Mouse (Mus musculus) right cerebral cortex, adult 18-20 months (tissue): ENCODE results near the gene Adam12.

ENCODE experiments used
- DNase-seq: peaks from one replicate; pipeline ENCODE4 v3.0.0; 2022; ENCODE audit warnings: mixed read lengths

The Adam12 gene

DNA sequence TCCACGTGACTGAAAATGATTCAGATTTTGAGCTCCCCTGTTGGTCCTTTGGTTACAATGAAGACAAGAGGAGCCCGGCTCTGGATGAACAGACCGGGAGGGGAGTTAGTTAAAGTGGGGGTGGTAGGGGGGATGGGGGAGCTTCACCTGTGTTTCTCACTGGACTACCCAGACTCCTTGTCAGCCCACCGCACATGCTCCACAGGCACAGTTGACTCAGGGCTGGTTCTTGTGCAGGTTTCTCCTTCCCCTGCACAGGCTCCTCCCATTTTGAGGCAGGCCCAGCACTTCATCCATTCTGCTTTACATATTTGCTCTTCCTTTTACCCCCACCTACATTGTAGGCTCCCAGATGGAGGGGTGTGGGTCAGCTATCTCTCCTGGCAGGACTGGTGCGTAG lies 369.2 kb downstream of the Adam12 start:
- DNase-seq = no peak

DNA sequence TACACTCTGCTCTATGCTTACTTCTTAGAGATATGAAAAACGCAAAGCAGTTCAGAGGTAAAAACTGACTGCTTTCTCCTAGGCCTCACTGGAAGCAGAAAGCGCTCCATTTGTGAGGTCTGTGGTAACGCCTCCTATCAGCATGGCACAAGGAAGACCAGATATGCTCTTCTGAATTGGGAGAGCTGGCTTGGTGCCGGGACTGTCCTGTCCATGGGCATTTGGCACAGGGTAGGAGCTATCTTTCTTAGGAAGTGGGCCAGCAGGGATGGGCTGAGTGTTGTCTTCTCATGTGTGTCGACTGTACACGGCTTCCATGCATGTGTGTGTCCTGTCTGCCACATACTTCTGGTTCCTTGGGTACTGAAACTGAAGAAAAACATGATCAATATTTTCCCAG lies 369.7 kb downstream of the Adam12 start:
- no peak for DNase-seq

DNA sequence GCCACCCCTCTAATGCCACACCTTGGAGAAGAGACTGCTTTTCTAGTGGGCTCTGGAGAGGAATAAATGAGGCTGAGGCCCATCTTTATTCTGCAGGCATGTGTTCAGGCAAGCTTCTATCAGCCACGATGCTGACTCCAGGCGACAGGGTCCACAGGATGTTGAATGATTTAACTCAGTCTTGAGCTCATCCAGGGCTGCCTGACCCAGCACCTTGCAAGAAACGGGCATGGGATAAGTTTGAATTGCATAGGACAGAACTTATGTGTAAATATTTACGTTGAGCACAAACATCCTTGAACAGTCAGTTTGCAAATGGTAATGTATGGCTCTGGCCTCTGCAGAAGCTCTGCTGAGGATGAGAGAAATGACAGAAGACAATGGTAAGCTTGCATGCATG lies 372.4 kb downstream of the Adam12 start:
- no peak for DNase-seq

DNA sequence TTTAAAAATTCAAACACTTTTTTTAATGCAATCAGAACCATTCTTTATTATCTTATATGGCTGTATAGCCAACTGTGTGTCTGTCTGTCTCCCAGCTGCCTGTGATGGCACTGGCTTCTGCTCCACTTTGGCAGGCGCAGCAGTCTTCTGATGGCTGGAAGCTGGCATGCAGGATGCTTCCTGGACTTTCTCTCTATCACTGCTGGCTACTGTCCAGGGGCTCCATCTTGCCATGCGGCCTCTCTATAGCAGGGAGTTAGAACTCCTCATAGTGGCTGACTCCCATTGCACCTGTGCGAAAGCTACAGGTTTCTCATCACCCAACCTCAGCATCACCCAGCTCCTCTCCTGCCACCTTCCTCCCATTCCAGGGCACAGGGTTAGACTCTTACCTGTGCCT lies 373.4 kb downstream of the Adam12 start:
- no peak for DNase-seq

DNA sequence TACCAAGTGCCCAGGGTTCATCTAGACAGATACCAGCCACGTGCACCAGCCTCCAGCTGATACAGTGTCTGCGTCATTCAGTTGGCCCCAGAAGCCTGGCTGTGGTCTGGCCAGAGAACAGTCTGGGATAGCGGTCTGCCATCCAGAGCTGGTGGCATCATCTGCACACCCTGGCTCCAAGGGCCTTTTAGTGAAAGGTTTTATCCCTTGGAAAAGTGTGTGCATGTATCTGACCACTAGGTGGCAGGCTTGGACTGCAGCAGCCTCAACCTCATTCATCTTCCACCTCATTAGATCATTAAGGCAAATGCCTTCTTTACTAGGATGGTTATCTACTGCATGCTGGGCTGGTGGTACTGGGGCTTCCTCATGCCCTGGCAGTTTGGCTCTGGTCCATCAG lies 375.7 kb downstream of the Adam12 start:
- peak; percentile 77 for DNase-seq

DNA sequence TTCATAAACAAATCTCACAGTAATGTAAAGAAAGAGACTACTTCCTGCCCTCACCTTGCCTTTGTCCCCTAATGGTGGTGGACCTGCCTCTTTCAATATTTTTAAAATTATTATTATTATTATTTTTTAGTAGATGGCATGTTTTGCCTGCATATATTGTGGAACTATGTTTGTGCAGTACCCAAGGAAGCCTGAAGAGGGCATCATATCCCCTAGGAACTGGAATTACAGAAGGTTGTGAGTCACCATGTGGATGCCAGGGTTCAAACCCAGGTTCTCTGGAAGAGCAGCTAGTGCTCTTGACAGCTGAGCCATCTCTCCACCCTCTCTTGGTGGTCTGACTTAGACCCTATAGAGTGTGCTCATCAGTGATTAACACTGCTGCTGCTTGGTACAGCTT lies 381.2 kb downstream of the Adam12 start:
- no peak for DNase-seq

DNA sequence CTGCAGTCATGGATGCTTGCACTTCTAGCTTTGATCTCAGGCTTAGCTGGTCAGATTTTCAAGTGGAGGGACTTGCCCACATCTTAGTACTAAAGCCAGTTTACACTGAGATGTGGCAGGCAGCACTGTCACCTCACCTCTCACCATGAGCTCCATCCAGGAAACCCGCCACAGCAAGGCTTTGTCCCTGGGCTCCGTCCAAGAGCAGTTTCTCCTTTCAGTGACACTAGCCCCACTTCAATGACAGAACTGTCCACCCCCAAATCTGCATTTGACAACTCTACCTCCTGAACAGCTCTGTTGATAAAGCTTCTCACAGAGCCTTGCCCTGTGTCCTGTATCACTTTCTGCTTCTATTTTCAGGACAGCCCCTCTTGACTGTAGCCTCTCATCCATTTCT lies 383.8 kb downstream of the Adam12 start:
- DNase-seq = no peak

DNA sequence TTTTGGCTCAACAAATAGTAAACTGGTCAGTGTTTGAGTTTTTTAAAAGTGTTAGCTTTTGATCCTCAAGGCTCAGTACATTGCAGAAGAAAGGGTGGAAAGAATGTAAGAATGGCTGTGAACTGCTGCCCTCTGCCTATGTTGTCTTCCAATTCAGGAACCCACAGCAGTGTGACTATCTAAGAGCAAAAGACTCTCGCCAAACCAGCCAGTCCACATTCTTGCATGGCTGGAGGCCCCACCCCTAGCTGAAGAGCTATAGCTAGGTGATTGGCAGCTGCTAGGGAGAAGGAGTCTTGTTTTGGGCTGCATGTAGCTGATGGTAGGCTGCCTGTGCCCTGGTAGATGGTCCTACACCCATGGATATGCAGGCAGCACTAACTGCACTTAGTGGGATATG lies 384.8 kb downstream of the Adam12 start:
- no peak for DNase-seq

DNA sequence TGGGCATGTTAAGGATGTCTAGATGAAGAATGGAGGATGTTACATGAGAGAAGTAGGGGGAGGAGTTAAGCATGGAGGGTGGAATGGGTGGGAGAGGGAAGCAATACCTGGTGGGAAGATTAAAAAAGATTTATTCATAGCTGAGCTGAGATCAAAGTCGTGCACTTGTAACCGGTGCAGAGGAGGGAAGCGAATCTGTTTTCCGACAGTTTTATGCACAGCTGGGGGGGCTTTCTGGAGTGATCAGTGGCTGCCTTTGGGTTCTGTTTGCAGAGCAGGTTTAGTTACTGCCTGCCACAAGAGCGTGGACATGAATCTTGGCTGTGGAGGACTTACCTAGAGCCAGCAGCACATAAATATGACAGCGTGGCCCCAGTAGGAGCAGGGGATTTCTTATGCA lies 389.9 kb downstream of the Adam12 start:
- no peak for DNase-seq

DNA sequence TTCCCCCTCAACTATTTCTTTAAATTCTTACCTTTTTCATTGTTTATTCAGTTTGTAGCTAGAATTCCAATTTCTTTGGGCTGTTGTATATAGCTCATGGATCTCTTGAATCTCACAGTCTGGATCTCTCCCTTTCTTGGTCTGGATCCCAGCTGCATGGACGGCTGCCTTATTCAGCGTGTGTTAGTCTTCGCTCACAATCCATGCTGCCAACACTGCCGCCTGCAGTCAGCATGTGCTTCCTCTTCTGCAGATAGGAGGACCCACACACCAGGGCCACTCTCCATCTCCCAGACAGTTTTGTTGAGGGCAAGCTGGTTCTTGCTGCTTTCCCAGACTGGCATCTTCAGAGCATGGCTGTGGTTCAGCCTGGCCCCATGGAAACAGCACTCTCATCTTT lies 392.4 kb downstream of the Adam12 start:
- peak; percentile 49 for DNase-seq
